Mouse (Mus musculus): Measurements from ENCODE around the gene Gsc.

Gsc gene

GRCm38 (mm10) chr12:104472601-104473424, at the start of gene Gsc:
Gsc (minus strand) TSS chr12:104473330.
- no peak for DNase-seq

- no peak for DNase-seq
Observed at GRCm38 (mm10) chr12:104519721-104520120, 46.6 kb upstream of the Gsc start.

GRCm38 (mm10) chr12:104507911-104508310, 34.8 kb upstream of the Gsc start:
- no peak for DNase-seq

- DNase-seq, result peak; percentile 9
Observed at GRCm38 (mm10) chr12:104492009-104492408, 18.9 kb upstream of the Gsc start.

- no peak for DNase-seq
Observed at GRCm38 (mm10) chr12:104486205-104486604, 13.1 kb upstream of the Gsc start.

- no peak for DNase-seq
Observed at GRCm38 (mm10) chr12:104485161-104485560, 12.0 kb upstream of the Gsc start.

GRCm38 (mm10) chr12:104481007-104481406, 7.9 kb upstream of the Gsc start:
- DNase-seq, result no peak

- DNase-seq, result no peak
Observed at GRCm38 (mm10) chr12:104478193-104478592, 5.1 kb upstream of the Gsc start.

GRCm38 (mm10) chr12:104477501-104477900, 4.4 kb upstream of the Gsc start:
- no peak for DNase-seq

- no peak for DNase-seq
Observed at GRCm38 (mm10) chr12:104477066-104477465, 3.9 kb upstream of the Gsc start.

GRCm38 (mm10) chr12:104475946-104476345, 2.8 kb upstream of the Gsc start:
- no peak for DNase-seq

GRCm38 (mm10) chr12:104474881-104475740, 2.0 kb upstream of the Gsc start:
- no peak for DNase-seq

- no peak for DNase-seq
Observed at GRCm38 (mm10) chr12:104474191-104474871, 1.2 kb upstream of the Gsc start.

GRCm38 (mm10) chr12:104473492-104473891, 362 bp upstream of the Gsc start:
- no peak for DNase-seq

GRCm38 (mm10) chr12:104472218-104472525, 958 bp downstream of the Gsc start:
- no peak for DNase-seq

- DNase-seq, result no peak
Observed at GRCm38 (mm10) chr12:104471351-104472217, 1.5 kb downstream of the Gsc start.

GRCm38 (mm10) chr12:104470646-104471045, 2.5 kb downstream of the Gsc start:
- no peak for DNase-seq

- no peak for DNase-seq
Observed at GRCm38 (mm10) chr12:104468783-104469182, 4.3 kb downstream of the Gsc start.

- no peak for DNase-seq
Observed at GRCm38 (mm10) chr12:104467372-104467771, 5.8 kb downstream of the Gsc start.

- DNase-seq, result no peak
Observed at GRCm38 (mm10) chr12:104466930-104467329, 6.2 kb downstream of the Gsc start.

GRCm38 (mm10) chr12:104461372-104461771, 11.8 kb downstream of the Gsc start:
- no peak for DNase-seq

GRCm38 (mm10) chr12:104459377-104459776, 13.8 kb downstream of the Gsc start:
- DNase-seq, result no peak

- no peak for DNase-seq
Observed at GRCm38 (mm10) chr12:104453002-104453401, 20.1 kb downstream of the Gsc start.

All from cerebellum, adult 9-11 months (tissue).